Mouse (Mus musculus): ENCODE measurements around the gene Gapdhs. TPM values are rescaled to one million over a fixed set of nuclear protein-coding genes. Genes with fewer than 3 reads are reported as not detected.
"Not testable (repeated sequence)": the region's sequence is repeated elsewhere in the genome, so short reads cannot be mapped to it uniquely, and the experiment has no call there.

Gapdhs gene
- polyA plus RNA-seq (2015; fragmentation: Nextera tagmentation; extraction: Ambion mirVana) = 0.19 and 0.46 TPM in 2 replicates

GRCm38 (mm10) chr7:30743617-30744016 is at the start of gene Gapdhs:
Gene Gapdhs (minus strand): TSS chr7:30743681.
- WGBS = no CpG with 5 or more reads among the region's 4 CpGs
- H3K4me1 ChIP-seq; H3K9ac ChIP-seq; H3K4me3 ChIP-seq; H3K27me3 ChIP-seq; H3K9me3 ChIP-seq; H3K4me2 ChIP-seq; H3K36me3 ChIP-seq; ATAC-seq (ENCODE audit: borderline replicate concordance, extremely low read depth, low FRiP score, low TSS enrichment): not testable (repeated sequence)
- 0 out of 2 replicates have a peak within 1 kb of the TSS, but pooled peaks have one; percentile 25 for H3K27ac ChIP-seq

- Histone ChIP-seq H3K4me2 (no peak overlapping the region), H3K27ac (no peak overlapping the region), H3K27me3 (peaks cover 4% of the 10 kb centered on the region; the same call in 1 of the 2 replicates), H3K4me3 (no peak overlapping the region), H3K36me3 (no peaks in the 10 kb centered on the region), H3K9me3 (no peaks in the 10 kb centered on the region), H3K4me1 (no peaks in the 10 kb centered on the region), H3K9ac (no peak overlapping the region)
- no peak for ATAC-seq (ENCODE audit: borderline replicate concordance, extremely low read depth, low FRiP score, low TSS enrichment)
- 19% methylated on average over 9 of the region's 9 CpGs for WGBS
These were observed 48.4 kb upstream of the Gapdhs start for GRCm38 (mm10) chr7:30791921-30792320.

GRCm38 (mm10) chr7:30790141-30790540 is 46.7 kb upstream of the Gapdhs start:
- no peaks in the 10 kb centered on the region for H3K36me3 ChIP-seq
- H3K9ac ChIP-seq = no peak overlapping the region
- H3K9me3 ChIP-seq = no peaks in the 10 kb centered on the region
- H3K4me2 ChIP-seq = no peak overlapping the region
- 57% methylated on average over 10 of the region's 10 CpGs for WGBS
- peaks cover 4% of the 10 kb centered on the region; the same call in 1 of the 2 replicates for H3K27me3 ChIP-seq
- no peak overlapping the region for H3K27ac ChIP-seq
- no peak overlapping the region for H3K4me3 ChIP-seq
- H3K4me1 ChIP-seq = no peaks in the 10 kb centered on the region
- ATAC-seq (ENCODE audit: borderline replicate concordance, extremely low read depth, low FRiP score, low TSS enrichment) = no peak

DNA sequence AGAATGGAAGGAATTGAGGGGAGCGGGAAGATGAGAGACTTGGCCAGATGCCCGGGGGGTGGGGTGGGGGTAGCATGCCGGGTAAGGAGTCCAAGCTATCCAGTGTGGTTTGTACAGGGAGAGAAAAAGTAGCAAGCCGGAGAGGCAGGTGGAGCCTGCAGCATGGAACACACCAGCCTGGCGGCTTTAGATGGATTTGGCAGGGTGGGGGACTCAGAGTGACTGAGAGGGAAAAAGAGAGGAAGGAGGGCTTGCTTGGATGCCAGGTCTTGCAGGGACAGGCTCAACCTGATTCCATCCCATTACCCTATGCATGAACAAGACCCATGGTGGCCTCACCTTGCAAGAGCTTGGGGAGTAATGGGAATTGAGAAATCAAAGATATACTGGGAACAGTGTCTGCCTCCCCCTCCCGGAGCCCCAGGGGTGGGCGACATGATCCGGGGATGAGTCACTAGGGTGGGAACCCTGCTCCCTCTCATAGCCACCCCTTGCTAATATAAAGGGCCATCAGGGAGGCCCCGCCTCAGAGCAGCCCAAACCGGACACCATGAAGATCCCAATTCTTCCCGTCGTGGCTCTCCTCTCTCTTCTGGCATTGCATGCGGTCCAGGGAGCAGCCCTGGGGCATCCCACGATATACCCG is 44.0 kb upstream of the Gapdhs start, which contains the start of gene Krtdap:
Gene Krtdap, plus strand, starts transcription at position 520 of the 646 bp plus-strand sequence.
- Histone ChIP-seq H3K27ac (no peak within 1 kb of the TSS), H3K4me2 (no peak within 1 kb of the TSS), H3K36me3 (no peaks in the 10 kb centered on the region), H3K27me3 (peaks cover 4% of the 10 kb centered on the region; the same call in 1 of the 2 replicates), H3K9ac (no peak within 1 kb of the TSS), H3K4me3 (no peak within 1 kb of the TSS), H3K4me1 (no peaks in the 10 kb centered on the region), H3K9me3 (no peaks in the 10 kb centered on the region)
- WGBS = 38% methylated on average over 13 of the region's 15 CpGs
- ATAC-seq (ENCODE audit: borderline replicate concordance, extremely low read depth, low FRiP score, low TSS enrichment) = no peak

GRCm38 (mm10) chr7:30785721-30786546 is 42.5 kb upstream of the Gapdhs start:
- no peak overlapping the region for H3K4me3 ChIP-seq
- no peaks in the 10 kb centered on the region for H3K4me1 ChIP-seq
- H3K27me3 ChIP-seq = peaks cover 4% of the 10 kb centered on the region; the same call in 1 of the 2 replicates
- H3K4me2 ChIP-seq = no peak overlapping the region
- H3K27ac ChIP-seq = no peak overlapping the region
- no peak overlapping the region for H3K9ac ChIP-seq
- ATAC-seq (ENCODE audit: borderline replicate concordance, extremely low read depth, low FRiP score, low TSS enrichment) = no peak
- no peaks in the 10 kb centered on the region for H3K36me3 ChIP-seq
- WGBS = 62% methylated on average over 13 of the region's 13 CpGs
- no peaks in the 10 kb centered on the region for H3K9me3 ChIP-seq

- Histone ChIP-seq H3K9ac (no peak overlapping the region), H3K4me2 (no peak overlapping the region), H3K27me3 (peaks cover 4% of the 10 kb centered on the region; the same call in 1 of the 2 replicates), H3K36me3 (no peaks in the 10 kb centered on the region), H3K4me1 (no peaks in the 10 kb centered on the region), H3K9me3 (no peaks in the 10 kb centered on the region), H3K27ac (no peak overlapping the region), H3K4me3 (no peak overlapping the region)
- no peak for ATAC-seq (ENCODE audit: borderline replicate concordance, extremely low read depth, low FRiP score, low TSS enrichment)
- WGBS = 32% methylated on average over 1 of the region's 1 CpGs
These were observed 41.7 kb upstream of the Gapdhs start for GRCm38 (mm10) chr7:30785154-30785553.

DNA sequence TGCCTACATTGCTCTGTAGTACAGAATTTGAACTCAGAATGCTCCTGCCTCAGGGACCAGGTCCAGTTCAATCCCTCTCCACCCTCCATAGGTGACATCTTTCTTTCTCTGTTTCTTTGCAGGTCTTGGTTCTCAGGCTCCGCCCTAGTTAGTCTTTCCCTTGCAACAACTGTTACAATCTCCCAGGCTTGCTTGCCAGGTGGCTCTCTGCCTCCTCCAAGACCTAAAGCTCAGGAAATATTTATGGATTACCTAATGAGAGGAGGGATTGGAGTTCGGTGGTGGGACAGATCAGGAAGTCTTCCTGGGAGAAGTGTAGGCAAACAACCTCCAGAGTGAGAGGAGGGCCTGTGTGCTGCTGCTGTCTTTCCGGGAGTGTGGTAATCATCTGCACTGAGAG is 39.2 kb upstream of the Gapdhs start:
- Histone ChIP-seq H3K4me1 (no peaks in the 10 kb centered on the region), H3K9ac (no peak overlapping the region), H3K36me3 (no peaks in the 10 kb centered on the region), H3K4me2 (no peak overlapping the region), H3K27ac (no peak overlapping the region), H3K4me3 (no peak overlapping the region), H3K9me3 (no peaks in the 10 kb centered on the region), H3K27me3 (0 out of 2 replicates have a peak, but pooled peaks cover 1% of the 10 kb centered on the region)
- ATAC-seq (ENCODE audit: borderline replicate concordance, extremely low read depth, low FRiP score, low TSS enrichment) = no peak
- 57% methylated on average over 3 of the region's 3 CpGs for WGBS

DNA sequence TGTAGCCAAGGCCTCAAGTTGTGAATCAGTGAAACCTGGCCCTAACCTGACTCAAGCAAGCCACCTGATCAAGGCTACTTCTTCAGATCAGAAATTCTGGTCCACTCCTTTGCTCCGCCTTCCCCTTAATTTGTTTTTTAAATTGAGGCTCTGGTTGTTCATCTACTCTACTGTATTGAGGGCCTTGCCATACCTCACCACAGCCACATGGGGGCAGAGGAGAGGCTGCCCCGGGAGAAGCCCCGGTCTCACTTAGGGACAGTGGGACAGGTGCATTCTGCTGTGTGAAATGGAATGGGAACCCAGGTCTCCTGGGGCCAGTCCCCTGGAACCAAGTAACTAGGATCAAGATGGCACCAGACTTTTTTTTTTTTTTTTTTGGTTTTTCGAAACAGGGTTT is 38.3 kb upstream of the Gapdhs start:
- H3K4me1 ChIP-seq = no peaks in the 10 kb centered on the region
- H3K9ac ChIP-seq = no peak overlapping the region
- no peaks in the 10 kb centered on the region for H3K9me3 ChIP-seq
- WGBS = 58% methylated on average over 4 of the region's 4 CpGs
- H3K27me3 ChIP-seq = no peaks in the 10 kb centered on the region
- ATAC-seq (ENCODE audit: borderline replicate concordance, extremely low read depth, low FRiP score, low TSS enrichment) = no peak
- no peak overlapping the region for H3K27ac ChIP-seq
- H3K36me3 ChIP-seq = no peaks in the 10 kb centered on the region
- no peak overlapping the region for H3K4me3 ChIP-seq
- no peak overlapping the region for H3K4me2 ChIP-seq

- no peak overlapping the region for H3K4me2 ChIP-seq
- no peak for ATAC-seq (ENCODE audit: borderline replicate concordance, extremely low read depth, low FRiP score, low TSS enrichment)
- WGBS = 71% methylated on average over 1 of the region's 1 CpGs
- H3K9ac ChIP-seq = no peak overlapping the region
- H3K4me1 ChIP-seq = no peaks in the 10 kb centered on the region
- H3K27ac ChIP-seq = no peak overlapping the region
- H3K9me3 ChIP-seq = no peaks in the 10 kb centered on the region
- no peak overlapping the region for H3K4me3 ChIP-seq
- H3K27me3 ChIP-seq = no peaks in the 10 kb centered on the region
- H3K36me3 ChIP-seq = no peaks in the 10 kb centered on the region
These were observed 34.4 kb upstream of the Gapdhs start for GRCm38 (mm10) chr7:30777911-30778310.

DNA sequence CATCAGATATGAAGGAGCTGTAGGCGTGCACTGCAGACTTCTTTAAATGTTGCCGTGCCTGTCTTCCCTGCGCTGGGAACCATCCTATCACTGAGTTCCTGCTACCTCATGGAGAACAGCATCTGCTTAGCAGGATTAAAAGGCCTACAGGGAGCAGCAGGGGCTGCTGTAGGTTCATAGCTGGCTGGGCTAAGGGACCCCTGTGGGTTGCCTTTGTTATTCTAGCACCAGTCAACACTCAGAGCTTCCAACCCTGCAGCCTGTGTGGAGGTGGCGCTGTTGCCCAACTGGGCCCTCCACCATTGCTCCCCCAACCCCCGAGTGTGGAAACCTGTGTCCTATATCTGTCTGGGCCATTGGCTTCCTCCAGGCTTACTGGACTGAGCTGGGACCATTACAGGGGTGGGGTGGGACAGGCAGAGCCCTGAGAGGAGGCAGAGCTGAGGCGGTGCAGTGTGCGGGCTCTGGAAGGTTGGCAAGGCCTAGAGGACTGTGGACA is 33.6 kb upstream of the Gapdhs start:
- no peak overlapping the region for H3K4me3 ChIP-seq
- no peaks in the 10 kb centered on the region for H3K4me1 ChIP-seq
- H3K27me3 ChIP-seq = no peaks in the 10 kb centered on the region
- H3K9ac ChIP-seq = no peak overlapping the region
- 38% methylated on average over 7 of the region's 7 CpGs for WGBS
- H3K9me3 ChIP-seq = no peaks in the 10 kb centered on the region
- no peak for ATAC-seq (ENCODE audit: borderline replicate concordance, extremely low read depth, low FRiP score, low TSS enrichment)
- H3K36me3 ChIP-seq = no peaks in the 10 kb centered on the region
- H3K27ac ChIP-seq = no peak overlapping the region
- no peak overlapping the region for H3K4me2 ChIP-seq

DNA sequence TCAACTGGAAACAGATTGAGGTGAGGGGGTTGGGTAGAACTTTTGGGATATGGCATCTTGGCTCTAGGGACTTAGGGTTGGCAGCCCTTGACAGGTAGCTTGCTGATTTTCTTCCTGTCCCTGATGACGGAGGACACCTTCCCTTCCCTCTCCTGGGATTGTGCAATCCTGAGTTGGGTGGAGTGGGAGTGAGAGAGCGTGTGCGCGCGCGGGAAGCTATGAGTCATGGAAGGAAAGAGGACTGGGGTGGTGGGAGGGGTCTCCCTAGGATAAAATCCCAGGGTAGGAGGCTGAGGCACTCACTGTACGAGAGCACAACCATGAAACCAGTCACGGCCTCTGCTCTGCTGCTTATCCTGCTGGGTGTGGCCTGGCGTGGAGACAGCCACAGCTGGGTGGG is 32.6 kb upstream of the Gapdhs start:
- 80% methylated on average over 9 of the region's 9 CpGs for WGBS
- Histone ChIP-seq H3K4me3 (no peak overlapping the region), H3K4me1 (no peaks in the 10 kb centered on the region), H3K9ac (no peak overlapping the region), H3K9me3 (no peaks in the 10 kb centered on the region), H3K36me3 (no peaks in the 10 kb centered on the region), H3K27me3 (no peaks in the 10 kb centered on the region), H3K4me2 (no peak overlapping the region), H3K27ac (no peak overlapping the region)
- no peak for ATAC-seq (ENCODE audit: borderline replicate concordance, extremely low read depth, low FRiP score, low TSS enrichment)

DNA sequence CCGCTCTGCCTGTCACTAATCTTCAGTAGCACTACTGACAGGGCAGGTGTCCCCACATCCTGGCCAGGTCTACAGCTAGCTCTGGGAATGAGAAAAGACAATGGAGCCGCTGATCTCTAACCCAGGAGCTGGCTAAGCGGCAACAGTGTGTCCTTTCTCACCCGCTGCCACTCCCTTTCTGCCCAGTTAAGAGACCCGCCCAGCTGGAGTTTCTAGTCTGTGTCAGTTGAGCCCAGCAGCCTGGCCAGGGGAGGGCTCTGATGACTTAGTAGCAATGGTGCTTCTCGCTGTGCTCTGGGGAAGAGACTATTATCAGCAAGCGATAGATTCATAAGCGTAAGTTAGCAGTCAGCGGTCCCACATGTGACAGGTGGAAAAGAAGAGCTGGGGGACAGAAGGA is 25.8 kb upstream of the Gapdhs start:
- Histone ChIP-seq H3K27ac (no peak overlapping the region), H3K9me3 (no peaks in the 10 kb centered on the region), H3K27me3 (no peaks in the 10 kb centered on the region), H3K4me3 (no peak overlapping the region), H3K9ac (no peak overlapping the region), H3K36me3 (no peaks in the 10 kb centered on the region), H3K4me2 (no peak overlapping the region), H3K4me1 (no peaks in the 10 kb centered on the region)
- WGBS = 33% methylated on average over 9 of the region's 9 CpGs
- no peak for ATAC-seq (ENCODE audit: borderline replicate concordance, extremely low read depth, low FRiP score, low TSS enrichment)

Measured in lung, embryonic 15.5 days (tissue).